Mouse (Mus musculus): ENCODE results near the gene C1qtnf7. TPM values are rescaled to one million over a fixed set of nuclear protein-coding genes. Genes with fewer than 3 reads are reported as not detected.

C1qtnf7 gene
- polyA plus RNA-seq, 1 experiment = not detected

DNA sequence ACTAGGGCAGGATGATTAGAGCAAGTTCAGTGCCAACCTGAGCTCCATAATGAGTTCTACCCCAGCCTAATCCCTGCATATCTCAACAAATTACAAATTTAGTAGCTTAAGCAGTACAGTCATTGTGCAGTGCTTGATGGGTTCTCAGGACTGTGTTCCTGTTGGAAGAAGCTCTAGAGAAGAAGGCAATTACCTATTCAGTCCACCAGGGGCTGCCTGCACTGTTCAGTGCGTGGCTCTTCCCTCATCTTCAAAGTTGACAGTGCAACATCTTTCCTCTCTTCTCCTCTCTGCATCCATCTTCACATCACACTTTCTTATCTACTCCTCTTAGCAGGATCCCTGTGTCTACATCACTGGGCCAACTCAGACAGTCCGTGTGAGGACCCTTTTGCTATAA is 67.5 kb downstream of the C1qtnf7 start:
- no peaks in the 10 kb centered on the region for H3K36me3 ChIP-seq (ENCODE audit: control insufficient read depth, insufficient read depth)

DNA sequence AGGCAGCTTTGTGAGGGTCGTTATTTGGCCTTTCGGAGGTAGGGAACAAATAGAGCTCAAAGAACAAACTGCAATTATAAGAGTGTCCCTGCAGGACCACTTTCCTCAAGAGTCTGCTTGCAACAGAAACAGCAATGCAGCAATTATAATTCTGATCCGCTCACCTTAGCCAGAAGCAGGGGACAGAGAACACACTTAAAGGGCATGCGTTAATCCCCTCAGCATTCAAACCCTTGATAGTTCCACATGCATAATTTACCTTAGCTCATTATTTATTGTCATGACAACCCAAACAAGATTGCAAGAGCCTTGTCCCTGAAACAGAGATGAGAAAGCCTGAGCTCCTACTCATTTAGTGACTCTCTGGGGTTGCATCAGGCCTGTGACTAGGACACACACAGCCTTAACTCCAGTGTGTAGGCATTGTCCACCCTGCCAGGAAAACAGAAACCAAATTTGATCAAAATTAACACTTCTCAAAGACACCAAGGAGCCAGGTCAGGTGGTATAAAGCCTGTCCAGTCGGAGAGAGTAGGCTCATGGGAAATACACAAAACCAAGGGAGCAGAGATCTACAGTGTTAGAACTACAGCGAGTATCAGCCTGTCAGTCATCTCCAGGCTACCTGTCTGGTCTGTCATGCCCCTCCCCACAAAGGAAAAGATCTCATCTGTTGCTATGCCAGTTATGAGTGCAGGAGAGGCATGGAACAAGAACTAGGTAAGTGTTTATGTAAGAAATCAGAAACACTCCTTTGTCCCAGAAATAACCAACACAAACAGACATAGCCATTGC is 68.2 kb downstream of the C1qtnf7 start:
- H3K79me3 ChIP-seq (ENCODE audit: low read depth) = no peaks in the 10 kb centered on the region
- no peak overlapping the region for H3ac ChIP-seq (ENCODE audit: control insufficient read depth, insufficient read length, low read depth)
- no peaks in the 10 kb centered on the region for H3K79me2 ChIP-seq (ENCODE audit: control insufficient read depth, insufficient read depth)
- TF ChIP-seq MAX (IDR thresholded peaks at IDR 0.05) = no peak
- TF ChIP-seq FOSL1 (IDR thresholded peaks at IDR 0.05; ENCODE audit: insufficient read depth, low read length, poor library complexity, severe bottlenecking) = no peak
- no peak for TF ChIP-seq MYOG (IDR thresholded peaks at IDR 0.05; ENCODE audit: control insufficient read depth, extremely low read depth, insufficient read length)
- no peak for TF ChIP-seq CTCF (IDR thresholded peaks at IDR 0.05; ENCODE audit: control insufficient read depth, insufficient read depth, insufficient read length)
- no peak for TF ChIP-seq USF1 (IDR thresholded peaks at IDR 0.05; ENCODE audit: low read depth)
- no peak for TF ChIP-seq CEBPB (IDR thresholded peaks at IDR 0.05; ENCODE audit: low read depth)
- TF ChIP-seq MYOD1 (IDR thresholded peaks at IDR 0.05; ENCODE audit: control insufficient read depth, insufficient read length, low read depth) = no peak
- no peak overlapping the region for H3K4me3 ChIP-seq (ENCODE audit: insufficient read depth, poor library complexity, severe bottlenecking)
- H3K27me3 ChIP-seq (ENCODE audit: control insufficient read depth, insufficient read depth, insufficient read length) = no peaks in the 10 kb centered on the region
- H3K36me3 ChIP-seq (ENCODE audit: control insufficient read depth, insufficient read depth) = no peaks in the 10 kb centered on the region

More for the DNA sequence above, 67.5 kb downstream of the C1qtnf7 start:
- Histone ChIP-seq H3K79me2 (ENCODE audit: control insufficient read depth, insufficient read depth) (no peaks in the 10 kb centered on the region), H3ac (ENCODE audit: control insufficient read depth, insufficient read length, low read depth) (no peak overlapping the region), H3K27me3 (ENCODE audit: control insufficient read depth, insufficient read depth, insufficient read length) (no peaks in the 10 kb centered on the region), H3K79me3 (ENCODE audit: low read depth) (no peaks in the 10 kb centered on the region), H3K4me3 (ENCODE audit: insufficient read depth, poor library complexity, severe bottlenecking) (no peak overlapping the region)
- no peak for TF ChIP-seq FOSL1 (IDR thresholded peaks at IDR 0.05; ENCODE audit: insufficient read depth, low read length, poor library complexity, severe bottlenecking)
- no peak for TF ChIP-seq MYOG (IDR thresholded peaks at IDR 0.05; ENCODE audit: control insufficient read depth, extremely low read depth, insufficient read length)
- no peak for TF ChIP-seq USF1 (IDR thresholded peaks at IDR 0.05; ENCODE audit: low read depth)

DNA sequence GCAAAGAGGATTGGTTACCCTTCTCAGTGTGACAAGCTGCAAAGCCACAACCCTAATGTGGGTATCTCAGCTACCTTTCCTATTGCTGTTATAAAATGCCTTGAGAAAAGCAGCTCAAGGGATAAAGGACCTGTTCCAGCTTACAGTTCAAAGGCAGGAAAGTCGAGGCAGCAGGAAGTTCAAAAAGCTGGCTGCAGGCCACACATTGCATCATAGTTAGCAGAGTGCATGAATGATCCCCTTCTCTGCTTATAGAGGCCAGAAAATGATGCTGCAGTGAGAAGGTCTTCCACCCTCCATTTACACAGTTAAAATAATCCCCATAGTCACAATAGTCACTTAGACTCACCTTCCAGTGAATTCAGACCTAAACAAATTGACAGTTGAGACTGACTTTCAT is 69.1 kb downstream of the C1qtnf7 start:
- Histone ChIP-seq H3ac (ENCODE audit: control insufficient read depth, insufficient read length, low read depth) (no peak overlapping the region), H3K79me3 (ENCODE audit: low read depth) (no peaks in the 10 kb centered on the region), H3K4me3 (ENCODE audit: insufficient read depth, poor library complexity, severe bottlenecking) (no peak overlapping the region)

DNA sequence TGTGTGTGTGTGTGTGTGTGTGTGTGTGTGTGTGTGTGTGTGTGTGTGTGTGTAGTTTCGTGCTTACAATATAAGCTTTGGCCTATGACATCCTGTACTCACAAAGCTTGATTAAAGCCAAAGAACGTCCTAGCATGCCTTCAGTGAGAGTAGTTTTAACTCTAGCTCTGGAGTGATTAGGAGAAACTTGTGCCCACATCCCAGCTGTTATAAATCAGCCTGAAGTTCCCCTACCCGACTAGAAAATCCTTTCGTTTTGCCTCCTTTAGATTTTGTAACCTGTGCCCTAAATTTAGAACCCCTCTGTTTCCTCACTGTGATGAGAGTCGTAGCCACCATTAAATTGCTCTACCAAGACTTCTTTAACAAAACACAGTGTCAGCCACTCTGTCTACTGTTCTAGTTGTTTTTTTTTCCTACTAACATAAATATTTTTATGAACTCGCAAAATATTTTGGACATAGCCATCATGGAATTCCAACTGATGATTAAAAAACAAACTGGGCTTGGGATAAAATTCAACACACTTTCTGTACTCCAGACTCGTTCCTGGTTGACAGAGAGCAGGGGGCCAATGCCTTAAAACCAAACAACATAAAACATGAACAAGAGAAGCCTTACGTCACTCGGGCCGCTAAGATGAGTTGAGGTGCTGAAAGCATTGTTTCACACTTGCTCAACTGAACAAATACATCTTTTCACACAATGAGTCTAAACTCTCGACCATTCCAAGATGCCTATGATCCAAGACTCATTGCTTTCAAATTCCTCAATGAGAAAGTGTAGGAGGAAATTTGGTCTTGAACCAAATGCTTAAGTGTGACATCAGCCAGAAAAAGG is 70.3 kb downstream of the C1qtnf7 start:
- no peaks in the 10 kb centered on the region for H3K27me3 ChIP-seq (ENCODE audit: control insufficient read depth, insufficient read depth, insufficient read length)
- no peaks in the 10 kb centered on the region for H3K36me3 ChIP-seq (ENCODE audit: control insufficient read depth, insufficient read depth)
- no peaks in the 10 kb centered on the region for H3K79me3 ChIP-seq (ENCODE audit: low read depth)
- H3ac ChIP-seq (ENCODE audit: control insufficient read depth, insufficient read length, low read depth) = no peak overlapping the region
- TF ChIP-seq CTCF (IDR thresholded peaks at IDR 0.05; ENCODE audit: control insufficient read depth, insufficient read depth, insufficient read length) (no peak), USF1 (IDR thresholded peaks at IDR 0.05; ENCODE audit: low read depth) (no peak), MYOG (IDR thresholded peaks at IDR 0.05; ENCODE audit: control insufficient read depth, extremely low read depth, insufficient read length) (no peak), MYOD1 (IDR thresholded peaks at IDR 0.05; ENCODE audit: control insufficient read depth, insufficient read length, low read depth) (no peak), CEBPB (IDR thresholded peaks at IDR 0.05; ENCODE audit: low read depth) (no peak), MAX (IDR thresholded peaks at IDR 0.05) (no peak), FOSL1 (IDR thresholded peaks at IDR 0.05; ENCODE audit: insufficient read depth, low read length, poor library complexity, severe bottlenecking) (no peak)
- no peaks in the 10 kb centered on the region for H3K79me2 ChIP-seq (ENCODE audit: control insufficient read depth, insufficient read depth)
- no peak overlapping the region for H3K4me3 ChIP-seq (ENCODE audit: insufficient read depth, poor library complexity, severe bottlenecking)

More for the DNA sequence above, 69.1 kb downstream of the C1qtnf7 start:
- Histone ChIP-seq H3K36me3 (ENCODE audit: control insufficient read depth, insufficient read depth) (no peaks in the 10 kb centered on the region), H3K79me2 (ENCODE audit: control insufficient read depth, insufficient read depth) (no peaks in the 10 kb centered on the region), H3K27me3 (ENCODE audit: control insufficient read depth, insufficient read depth, insufficient read length) (no peaks in the 10 kb centered on the region)
- TF ChIP-seq CTCF (IDR thresholded peaks at IDR 0.05; ENCODE audit: control insufficient read depth, insufficient read depth, insufficient read length) (no peak), CEBPB (IDR thresholded peaks at IDR 0.05; ENCODE audit: low read depth) (no peak), MYOG (IDR thresholded peaks at IDR 0.05; ENCODE audit: control insufficient read depth, extremely low read depth, insufficient read length) (no peak), MAX (IDR thresholded peaks at IDR 0.05) (no peak), FOSL1 (IDR thresholded peaks at IDR 0.05; ENCODE audit: insufficient read depth, low read length, poor library complexity, severe bottlenecking) (no peak)

DNA sequence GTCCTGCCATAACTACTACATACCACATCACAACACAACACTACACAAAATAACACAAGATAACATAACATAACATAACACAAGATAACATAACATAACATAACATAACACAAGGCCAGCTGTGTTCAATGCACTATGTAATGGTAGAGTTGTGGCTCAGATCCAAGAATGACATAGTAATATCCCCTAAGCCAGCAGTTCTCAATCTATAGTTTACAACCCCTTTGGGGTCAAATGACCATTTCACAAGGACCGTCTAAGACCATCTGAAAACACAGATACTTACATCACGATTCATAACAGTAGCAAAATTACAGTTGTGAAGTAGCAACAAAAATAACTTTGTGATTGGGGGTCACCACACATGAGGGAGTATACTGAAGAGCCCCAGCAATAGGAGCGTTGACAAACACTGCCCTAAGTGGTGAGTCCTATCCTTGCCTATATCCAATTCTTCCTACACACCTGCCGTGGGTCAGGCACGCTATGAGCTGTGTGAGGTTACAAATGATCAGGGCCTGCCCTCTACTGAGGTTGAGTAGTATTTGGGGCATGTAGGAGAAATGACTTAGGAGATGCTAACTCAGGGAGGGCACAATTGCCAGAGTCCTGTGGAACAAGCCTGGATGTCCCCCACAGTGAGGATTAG is 73.6 kb downstream of the C1qtnf7 start:
- Histone ChIP-seq H3K79me3 (ENCODE audit: low read depth) (no peaks in the 10 kb centered on the region), H3K27me3 (ENCODE audit: control insufficient read depth, insufficient read depth, insufficient read length) (no peaks in the 10 kb centered on the region), H3K4me3 (ENCODE audit: insufficient read depth, poor library complexity, severe bottlenecking) (no peak overlapping the region), H3ac (ENCODE audit: control insufficient read depth, insufficient read length, low read depth) (no peak overlapping the region), H3K36me3 (ENCODE audit: control insufficient read depth, insufficient read depth) (no peaks in the 10 kb centered on the region), H3K79me2 (ENCODE audit: control insufficient read depth, insufficient read depth) (no peaks in the 10 kb centered on the region)
- TF ChIP-seq CEBPB (IDR thresholded peaks at IDR 0.05; ENCODE audit: low read depth) (no peak), FOSL1 (IDR thresholded peaks at IDR 0.05; ENCODE audit: insufficient read depth, low read length, poor library complexity, severe bottlenecking) (no peak), USF1 (IDR thresholded peaks at IDR 0.05; ENCODE audit: low read depth) (no peak), MAX (IDR thresholded peaks at IDR 0.05) (no peak), MYOG (IDR thresholded peaks at IDR 0.05; ENCODE audit: control insufficient read depth, extremely low read depth, insufficient read length) (no peak), MYOD1 (IDR thresholded peaks at IDR 0.05; ENCODE audit: control insufficient read depth, insufficient read length, low read depth) (no peak), CTCF (IDR thresholded peaks at IDR 0.05; ENCODE audit: control insufficient read depth, insufficient read depth, insufficient read length) (no peak)
